Mouse (Mus musculus): ENCODE measurements around the gene Ifnl3. TPM values are rescaled to one million over a fixed set of nuclear protein-coding genes. Genes with fewer than 3 reads are reported as not detected.

The Ifnl3 gene
- polyA plus RNA-seq, 1 experiment from 2014 or later: not detected

DNA sequence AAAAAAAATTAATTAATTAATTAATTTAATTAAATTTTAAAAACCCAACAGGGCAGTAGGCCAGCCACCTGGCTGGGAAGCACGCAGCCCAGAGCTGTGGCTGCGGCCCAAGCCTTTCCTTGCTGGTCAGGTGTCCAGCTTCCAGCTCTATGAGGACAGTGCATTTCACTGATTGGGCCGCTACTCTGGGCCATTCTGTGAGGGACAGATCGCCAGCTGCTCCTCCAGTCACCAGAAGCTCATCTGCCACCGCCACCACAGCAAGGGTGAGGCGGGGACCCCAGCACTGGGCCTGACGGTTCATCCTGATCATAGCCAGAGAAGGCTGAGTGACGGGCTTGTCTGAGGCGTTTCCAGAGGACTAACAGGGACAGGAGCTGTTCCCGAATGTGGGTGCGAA, 39.3 kb downstream of the Ifnl3 start:
- H3K27me3 ChIP-seq (replicated peaks; ENCODE audit: control insufficient read depth, insufficient read depth, low read length): no peaks in the 10 kb centered on the region
- no peak overlapping the region for H3K9ac ChIP-seq (ENCODE audit: low read depth, low read length)
- no peak overlapping the region for H3K4me2 ChIP-seq (replicated peaks; ENCODE audit: low read depth)
- H3K36me3 ChIP-seq (ENCODE audit: control insufficient read depth, insufficient read depth): peaks cover 85% of the 10 kb centered on the region
- TF ChIP-seq CTCF (IDR thresholded peaks at IDR 0.05; ENCODE audit: low read depth): no peak
- no peaks in the 10 kb centered on the region for H3K9me3 ChIP-seq (ENCODE audit: control insufficient read depth)
- H3K4me3 ChIP-seq (ENCODE audit: low read depth, low read length): no peak overlapping the region
- ATAC-seq: no peak
- WGBS: 92% methylated on average over 11 of the region's 11 CpGs
- H3K27ac ChIP-seq (ENCODE audit: low read depth, low read length): no peak overlapping the region
- H3K4me1 ChIP-seq (replicated peaks; ENCODE audit: control insufficient read depth, insufficient read depth, low read length): no peaks in the 10 kb centered on the region

DNA sequence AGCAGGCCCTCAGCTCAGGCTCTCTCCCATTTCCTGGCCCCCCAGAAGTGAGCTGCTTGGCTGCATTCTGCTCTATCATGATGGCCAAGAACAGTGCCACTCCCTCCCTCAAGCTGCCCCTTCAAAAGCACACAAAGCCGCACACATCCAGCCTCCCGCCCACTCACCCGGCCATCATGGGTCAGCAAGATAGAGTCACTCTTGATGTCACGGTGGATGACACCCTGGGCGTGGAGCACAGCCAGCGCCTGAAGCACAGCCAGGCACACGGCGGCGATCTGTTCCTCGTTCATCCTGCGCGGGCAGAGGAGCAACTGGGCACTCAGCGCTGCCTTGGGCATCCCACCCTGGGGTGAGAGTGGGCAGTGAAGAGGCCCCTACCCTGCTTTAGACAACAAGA, 39.7 kb downstream of the Ifnl3 start:
- TF ChIP-seq CTCF (IDR thresholded peaks at IDR 0.05; ENCODE audit: low read depth): no peak
- no peak for ATAC-seq
- WGBS: 88% methylated on average over 13 of the region's 13 CpGs
- no peak overlapping the region for H3K4me2 ChIP-seq (replicated peaks; ENCODE audit: low read depth)
- H3K4me1 ChIP-seq (replicated peaks; ENCODE audit: control insufficient read depth, insufficient read depth, low read length): no peaks in the 10 kb centered on the region
- no peaks in the 10 kb centered on the region for H3K27me3 ChIP-seq (replicated peaks; ENCODE audit: control insufficient read depth, insufficient read depth, low read length)
- H3K9ac ChIP-seq (ENCODE audit: low read depth, low read length): no peak overlapping the region
- peaks cover 89% of the 10 kb centered on the region for H3K36me3 ChIP-seq (ENCODE audit: control insufficient read depth, insufficient read depth)
- no peaks in the 10 kb centered on the region for H3K9me3 ChIP-seq (ENCODE audit: control insufficient read depth)
- no peak overlapping the region for H3K27ac ChIP-seq (ENCODE audit: low read depth, low read length)
- H3K4me3 ChIP-seq (ENCODE audit: low read depth, low read length): no peak overlapping the region

GRCm38 (mm10) chr7:28562951-28563350, 40.3 kb downstream of the Ifnl3 start:
- no peak for ATAC-seq
- Histone ChIP-seq H3K27ac (ENCODE audit: low read depth, low read length) (no peak overlapping the region), H3K9ac (ENCODE audit: low read depth, low read length) (no peak overlapping the region), H3K4me3 (ENCODE audit: low read depth, low read length) (no peak overlapping the region), H3K36me3 (ENCODE audit: control insufficient read depth, insufficient read depth) (peaks cover 95% of the 10 kb centered on the region), H3K9me3 (ENCODE audit: control insufficient read depth) (no peaks in the 10 kb centered on the region), H3K4me2 (replicated peaks; ENCODE audit: low read depth) (no peak overlapping the region), H3K27me3 (replicated peaks; ENCODE audit: control insufficient read depth, insufficient read depth, low read length) (no peaks in the 10 kb centered on the region), H3K4me1 (replicated peaks; ENCODE audit: control insufficient read depth, insufficient read depth, low read length) (no peaks in the 10 kb centered on the region)
- WGBS: 92% methylated on average over 13 of the region's 13 CpGs
- TF ChIP-seq CTCF (IDR thresholded peaks at IDR 0.05; ENCODE audit: low read depth): no peak

GRCm38 (mm10) chr7:28565407-28565806, 42.8 kb downstream of the Ifnl3 start:
- no peak overlapping the region for H3K4me3 ChIP-seq (ENCODE audit: low read depth, low read length)
- H3K9me3 ChIP-seq (ENCODE audit: control insufficient read depth): no peaks in the 10 kb centered on the region
- no peak overlapping the region for H3K9ac ChIP-seq (ENCODE audit: low read depth, low read length)
- no peak overlapping the region for H3K4me2 ChIP-seq (replicated peaks; ENCODE audit: low read depth)
- TF ChIP-seq CTCF (IDR thresholded peaks at IDR 0.05; ENCODE audit: low read depth): no peak
- no peak overlapping the region for H3K27ac ChIP-seq (ENCODE audit: low read depth, low read length)
- no peak for ATAC-seq
- no peaks in the 10 kb centered on the region for H3K27me3 ChIP-seq (replicated peaks; ENCODE audit: control insufficient read depth, insufficient read depth, low read length)
- WGBS: 87% methylated on average over 5 of the region's 5 CpGs
- H3K36me3 ChIP-seq (ENCODE audit: control insufficient read depth, insufficient read depth): peaks cover 88% of the 10 kb centered on the region
- no peaks in the 10 kb centered on the region for H3K4me1 ChIP-seq (replicated peaks; ENCODE audit: control insufficient read depth, insufficient read depth, low read length)

GRCm38 (mm10) chr7:28567539-28567938, 44.9 kb downstream of the Ifnl3 start:
- TF ChIP-seq CTCF (IDR thresholded peaks at IDR 0.05; ENCODE audit: low read depth): no peak
- no peak overlapping the region for H3K4me3 ChIP-seq (ENCODE audit: low read depth, low read length)
- peaks cover 69% of the 10 kb centered on the region for H3K36me3 ChIP-seq (ENCODE audit: control insufficient read depth, insufficient read depth)
- ATAC-seq: no peak
- no peaks in the 10 kb centered on the region for H3K27me3 ChIP-seq (replicated peaks; ENCODE audit: control insufficient read depth, insufficient read depth, low read length)
- 86% methylated on average over 4 of the region's 4 CpGs for WGBS
- no peak overlapping the region for H3K27ac ChIP-seq (ENCODE audit: low read depth, low read length)
- no peak overlapping the region; the same call in 1 of the 2 replicates for H3K9ac ChIP-seq (ENCODE audit: low read depth, low read length)
- no peak overlapping the region for H3K4me2 ChIP-seq (replicated peaks; ENCODE audit: low read depth)
- 0 out of 2 replicates have a peak, but pooled peaks cover 1% of the 10 kb centered on the region for H3K4me1 ChIP-seq (replicated peaks; ENCODE audit: control insufficient read depth, insufficient read depth, low read length)
- no peaks in the 10 kb centered on the region for H3K9me3 ChIP-seq (ENCODE audit: control insufficient read depth)

GRCm38 (mm10) chr7:28568253-28568652, 45.6 kb downstream of the Ifnl3 start:
- H3K27ac ChIP-seq (ENCODE audit: low read depth, low read length): no peak overlapping the region
- ATAC-seq: no peak

More at GRCm38 (mm10) chr7:28568253-28568652, 45.6 kb downstream of the Ifnl3 start:
- H3K4me1 ChIP-seq (replicated peaks; ENCODE audit: control insufficient read depth, insufficient read depth, low read length): peaks cover 9% of the 10 kb centered on the region; the same call in 1 of the 2 replicates
- H3K9ac ChIP-seq (ENCODE audit: low read depth, low read length): no peak overlapping the region
- TF ChIP-seq CTCF (IDR thresholded peaks at IDR 0.05; ENCODE audit: low read depth): peak; percentile 92
- H3K4me2 ChIP-seq (replicated peaks; ENCODE audit: low read depth): no peak overlapping the region
- peaks cover 62% of the 10 kb centered on the region for H3K36me3 ChIP-seq (ENCODE audit: control insufficient read depth, insufficient read depth)
- H3K27me3 ChIP-seq (replicated peaks; ENCODE audit: control insufficient read depth, insufficient read depth, low read length): no peaks in the 10 kb centered on the region
- H3K9me3 ChIP-seq (ENCODE audit: control insufficient read depth): no peaks in the 10 kb centered on the region
- H3K4me3 ChIP-seq (ENCODE audit: low read depth, low read length): no peak overlapping the region

Data from intestine, postnatal 0 days (tissue).